Mouse (Mus musculus): Measurements from ENCODE around the gene BC024063. TPM values are rescaled to one million over a fixed set of nuclear protein-coding genes. Genes with fewer than 3 reads are reported as not detected.

BC024063 gene
- polyA plus RNA-seq, 2 experiments, result 2.6 to 5.9 TPM

- Histone ChIP-seq H3K4me2 (replicated peaks; ENCODE audit: low read depth, low read length, severe bottlenecking) (no peak overlapping the region), H3K36me3 (ENCODE audit: control insufficient read depth, insufficient read depth, low read length) (no peaks in the 10 kb centered on the region), H3K27ac (replicated peaks; ENCODE audit: low read depth, low read length) (no peak overlapping the region), H3K9me3 (ENCODE audit: control insufficient read depth, low read length) (peaks cover 43% of the 10 kb centered on the region), H3K9ac (ENCODE audit: low read depth, low read length, severe bottlenecking) (no peak overlapping the region), H3K27me3 (ENCODE audit: control insufficient read depth, insufficient read depth, low read length) (no peaks in the 10 kb centered on the region), H3K4me1 (ENCODE audit: control insufficient read depth, insufficient read depth, low read length) (no peaks in the 10 kb centered on the region), H3K4me3 (replicated peaks; ENCODE audit: low read length) (no peak overlapping the region)
- 84% methylated on average over 3 of the region's 3 CpGs for WGBS
- no peak for TF ChIP-seq POLR2A (IDR thresholded peaks at IDR 0.05; ENCODE audit: borderline replicate concordance, extremely low read depth, insufficient read depth, insufficient read length)
- DNase-seq (ENCODE audit: low spot score) (no peak), ATAC-seq (ENCODE audit: low FRiP score, low read depth) (no peak)
These were observed 34.1 kb downstream of the BC024063 start for GRCm38 (mm10) chr10:82117206-82117605.

- Histone ChIP-seq H3K4me3 (replicated peaks; ENCODE audit: low read length) (peak within 1 kb of the TSS; percentile 64), H3K27ac (replicated peaks; ENCODE audit: low read depth, low read length) (peak within 1 kb of the TSS; percentile 69), H3K9ac (ENCODE audit: low read depth, low read length, severe bottlenecking) (peak within 1 kb of the TSS; percentile 66), H3K27me3 (ENCODE audit: control insufficient read depth, insufficient read depth, low read length) (no peaks in the 10 kb centered on the region), H3K4me2 (replicated peaks; ENCODE audit: low read depth, low read length, severe bottlenecking) (peak within 1 kb of the TSS; percentile 54), H3K36me3 (ENCODE audit: control insufficient read depth, insufficient read depth, low read length) (0 out of 2 replicates have a peak, but pooled peaks cover 4% of the 10 kb centered on the region), H3K4me1 (ENCODE audit: control insufficient read depth, insufficient read depth, low read length) (no peaks in the 10 kb centered on the region), H3K9me3 (ENCODE audit: control insufficient read depth, low read length) (peaks cover 29% of the 10 kb centered on the region)
- WGBS, result 2% methylated on average over 32 of the region's 41 CpGs
- DNase-seq (ENCODE audit: low spot score) (peak; percentile 92), ATAC-seq (ENCODE audit: low FRiP score, low read depth) (peak; percentile 98)
- TF ChIP-seq POLR2A (IDR thresholded peaks at IDR 0.05; ENCODE audit: borderline replicate concordance, extremely low read depth, insufficient read depth, insufficient read length), result peak; percentile 57; the same call in 1 of the 2 replicates
These were observed 44.8 kb downstream of the BC024063 start, which contains the start of gene AU041133 for GRCm38 (mm10) chr10:82127850-82128401. AU041133 (plus strand) TSS chr10:82128013.

- TF ChIP-seq POLR2A (IDR thresholded peaks at IDR 0.05; ENCODE audit: borderline replicate concordance, extremely low read depth, insufficient read depth, insufficient read length), result no peak
- Histone ChIP-seq H3K4me1 (ENCODE audit: control insufficient read depth, insufficient read depth, low read length) (no peaks in the 10 kb centered on the region), H3K9me3 (ENCODE audit: control insufficient read depth, low read length) (peaks cover 52% of the 10 kb centered on the region), H3K27me3 (ENCODE audit: control insufficient read depth, insufficient read depth, low read length) (no peaks in the 10 kb centered on the region), H3K9ac (ENCODE audit: low read depth, low read length, severe bottlenecking) (no peak overlapping the region), H3K4me2 (replicated peaks; ENCODE audit: low read depth, low read length, severe bottlenecking) (no peak overlapping the region), H3K36me3 (ENCODE audit: control insufficient read depth, insufficient read depth, low read length) (peaks cover 35% of the 10 kb centered on the region), H3K27ac (replicated peaks; ENCODE audit: low read depth, low read length) (no peak overlapping the region), H3K4me3 (replicated peaks; ENCODE audit: low read length) (no peak overlapping the region)
- ATAC-seq (ENCODE audit: low FRiP score, low read depth), result no peak
- DNase-seq (ENCODE audit: low spot score), result no peak
- 93% methylated on average over 1 of the region's 1 CpGs for WGBS
These were observed 62.1 kb downstream of the BC024063 start for GRCm38 (mm10) chr10:82145282-82145681.

- no peak for DNase-seq (ENCODE audit: low spot score)
- Histone ChIP-seq H3K4me3 (replicated peaks; ENCODE audit: low read length) (no peak overlapping the region), H3K9ac (ENCODE audit: low read depth, low read length, severe bottlenecking) (no peak overlapping the region), H3K36me3 (ENCODE audit: control insufficient read depth, insufficient read depth, low read length) (peaks cover 52% of the 10 kb centered on the region), H3K27me3 (ENCODE audit: control insufficient read depth, insufficient read depth, low read length) (no peaks in the 10 kb centered on the region), H3K4me2 (replicated peaks; ENCODE audit: low read depth, low read length, severe bottlenecking) (no peak overlapping the region), H3K9me3 (ENCODE audit: control insufficient read depth, low read length) (peaks cover 68% of the 10 kb centered on the region), H3K4me1 (ENCODE audit: control insufficient read depth, insufficient read depth, low read length) (no peaks in the 10 kb centered on the region), H3K27ac (replicated peaks; ENCODE audit: low read depth, low read length) (no peak overlapping the region)
- no peak for ATAC-seq (ENCODE audit: low FRiP score, low read depth)
- whole genome bisulfite sequencing, result 87% methylated on average over 4 of the region's 4 CpGs
- no peak for TF ChIP-seq POLR2A (IDR thresholded peaks at IDR 0.05; ENCODE audit: borderline replicate concordance, extremely low read depth, insufficient read depth, insufficient read length)
These were observed 64.4 kb downstream of the BC024063 start for GRCm38 (mm10) chr10:82147571-82147970.

Other genes starting within 250 kb of the BC024063 start
- 4.0 and 6.3 TPM in 2 replicates for gene Gm32687, start 219.4 kb upstream of the BC024063 start, polyA plus RNA-seq (2012; rRNA removed)
- gene Gm32687, start 219.4 kb upstream of the BC024063 start, polyA plus RNA-seq (2014; fragmentation: Nextera tagmentation; extraction: Ambion mirVana), result 8.9 and 12.7 TPM in 2 replicates
- 1.4 and 2.4 TPM in 2 replicates for gene Zfp781, start 152.9 kb upstream of the BC024063 start, polyA plus RNA-seq (2012; rRNA removed)
- 4.5 TPM in 2 replicates for gene Zfp781, start 152.9 kb upstream of the BC024063 start, polyA plus RNA-seq (2014; fragmentation: Nextera tagmentation; extraction: Ambion mirVana)
- 5.8 and 8.6 TPM in 2 replicates for gene Zfp873, start 35.2 kb upstream of the BC024063 start, polyA plus RNA-seq (2012; rRNA removed)
- 10.5 and 13.3 TPM in 2 replicates for gene Zfp873, start 35.2 kb upstream of the BC024063 start, polyA plus RNA-seq (2014; fragmentation: Nextera tagmentation; extraction: Ambion mirVana)
- 1.7 and 2.0 TPM in 2 replicates for gene AU041133, start 44.7 kb downstream of the BC024063 start, polyA plus RNA-seq (2012; rRNA removed)
- gene AU041133, start 44.7 kb downstream of the BC024063 start, polyA plus RNA-seq (2014; fragmentation: Nextera tagmentation; extraction: Ambion mirVana), result 6.1 and 7.0 TPM in 2 replicates
- 8.9 and 13.9 TPM in 2 replicates for gene Zfp938, start 157.9 kb downstream of the BC024063 start, polyA plus RNA-seq (2012; rRNA removed)
- gene Zfp938, start 157.9 kb downstream of the BC024063 start, polyA plus RNA-seq (2014; fragmentation: Nextera tagmentation; extraction: Ambion mirVana), result 15.9 and 17.2 TPM in 2 replicates
- gene 4932415D10Rik, start 233.2 kb downstream of the BC024063 start, polyA plus RNA-seq (2012; rRNA removed), result not detected in 2 replicates
- not detected in 2 replicates for gene 4932415D10Rik, start 233.2 kb downstream of the BC024063 start, polyA plus RNA-seq (2014; fragmentation: Nextera tagmentation; extraction: Ambion mirVana)